Mouse (Mus musculus) midbrain, embryonic 16.5 days (tissue): ENCODE measurements around the gene Pum1. TPM values are rescaled to one million over a fixed set of nuclear protein-coding genes. Genes with fewer than 3 reads are reported as not detected.

ENCODE experiments used
- ATAC-seq: fragments of 200-750 bp; cut with Nextera tagmentation; 2 replicates; pipeline ENCODE4 v1.8.0; 2017; ENCODE audit warnings: moderate TSS enrichment
- H3K27ac ChIP-seq: fragments of 300-500 bp; sonication (generic); 2 replicates; pipeline ENCODE4 v1.5.1; 2014; ENCODE audit warnings: mild to moderate bottlenecking, low read length, mixed read lengths
- H3K27me3 ChIP-seq: fragments of 300-500 bp; sonication (generic); 2 replicates; pipeline ENCODE4 v1.6.1; 2014; ENCODE audit warnings: low read depth, low read length, mixed read lengths; ENCODE audit not compliant: control insufficient read depth, insufficient read depth
- H3K36me3 ChIP-seq: fragments of 300-500 bp; sonication (generic); 2 replicates; pipeline ENCODE4 v1.6.1; 2014; ENCODE audit warnings: mild to moderate bottlenecking, low read length, moderate library complexity, mixed read lengths; ENCODE audit not compliant: control insufficient read depth, insufficient read depth
- H3K4me1 ChIP-seq: fragments of 300-500 bp; sonication (generic); 2 replicates; pipeline ENCODE4 v1.6.1; 2014; ENCODE audit warnings: mild to moderate bottlenecking, low read length, mixed read lengths; ENCODE audit not compliant: control insufficient read depth, insufficient read depth
- H3K4me2 ChIP-seq: fragments of 300-500 bp; sonication (generic); 2 replicates; pipeline ENCODE4 v1.6.1; 2014; ENCODE audit warnings: mild to moderate bottlenecking, low read length, mixed read lengths
- H3K4me3 ChIP-seq: fragments of 300-500 bp; sonication (generic); 2 replicates; pipeline ENCODE4 v1.5.1; 2014; ENCODE audit warnings: low read depth, mild to moderate bottlenecking, low read length, moderate library complexity, mixed read lengths
- H3K9ac ChIP-seq: fragments of 300-500 bp; sonication (generic); 2 replicates; pipeline ENCODE4 v1.6.1; 2014; ENCODE audit warnings: low read depth, low read length, mixed read lengths
- H3K9me3 ChIP-seq: fragments of 300-500 bp; sonication (generic); replicated peaks from 2 replicates; pipeline ENCODE4 v1.6.1; 2014; ENCODE audit warnings: mild to moderate bottlenecking, low read length, mixed read lengths; ENCODE audit not compliant: control insufficient read depth, poor library complexity, severe bottlenecking
- WGBS: fragments of 180-500 bp; shearing (Covaris S2); extraction: QIAGEN DNeasy Blood & Tissue Kit; methylation state at CpG from one replicate; pipeline ENCODE4 v1.1.7; 2014; 5-methylcytosine and 5-hydroxymethylcytosine counted together
- polyA plus RNA-seq: library from polyadenylated mRNA; unstranded; fragments of >200 nt; fragmentation: Nextera tagmentation; extraction: Ambion mirVana; gene quantifications from 2 replicates; pipeline ENCODE4 v1.2.1, GENCODE M21; 2015

Gene Pum1
- polyA plus RNA-seq, 1 experiment from 2014 or later = 99.4 TPM

GRCm38 (mm10) chr4:130735957-130736356 lies 72.8 kb downstream of the Pum1 start:
- 80% methylated on average over 4 of the region's 4 CpGs for WGBS
- Histone ChIP-seq H3K36me3 (no peaks in the 10 kb centered on the region; the same call in 1 of the 2 replicates), H3K9ac (no peak overlapping the region)

GRCm38 (mm10) chr4:130738527-130738926 lies 75.4 kb downstream of the Pum1 start:
- Histone ChIP-seq H3K27me3 (no peaks in the 10 kb centered on the region), H3K4me1 (peaks cover 14% of the 10 kb centered on the region), H3K36me3 (peaks cover 9% of the 10 kb centered on the region; the same call in 1 of the 2 replicates), H3K4me2 (no peak overlapping the region), H3K4me3 (no peak overlapping the region), H3K9ac (no peak overlapping the region), H3K27ac (no peak overlapping the region), H3K9me3 (no peaks in the 10 kb centered on the region)
- peak; percentile 69; the same call in 1 of the 2 replicates for ATAC-seq
- 60% methylated on average over 2 of the region's 2 CpGs for WGBS

More at GRCm38 (mm10) chr4:130735957-130736356, 72.8 kb downstream of the Pum1 start:
- Histone ChIP-seq H3K4me2 (no peak overlapping the region), H3K4me1 (peaks cover 10% of the 10 kb centered on the region), H3K4me3 (no peak overlapping the region), H3K9me3 (no peaks in the 10 kb centered on the region), H3K27ac (no peak overlapping the region), H3K27me3 (no peaks in the 10 kb centered on the region)
- no peak for ATAC-seq

GRCm38 (mm10) chr4:130744058-130744457 lies 80.9 kb downstream of the Pum1 start:
- Histone ChIP-seq H3K9ac (no peak overlapping the region), H3K27me3 (no peaks in the 10 kb centered on the region), H3K4me3 (no peak overlapping the region), H3K4me1 (peaks cover 16% of the 10 kb centered on the region), H3K36me3 (peaks cover 24% of the 10 kb centered on the region), H3K9me3 (no peaks in the 10 kb centered on the region), H3K27ac (peak overlapping the region; percentile 71; the same call in 1 of the 2 replicates), H3K4me2 (no peak overlapping the region)
- 51% methylated on average over 4 of the region's 4 CpGs for WGBS
- no peak for ATAC-seq

GRCm38 (mm10) chr4:130745561-130746306 lies 82.6 kb downstream of the Pum1 start:
- Histone ChIP-seq H3K27ac (no peak overlapping the region), H3K4me1 (peaks cover 16% of the 10 kb centered on the region), H3K4me3 (no peak overlapping the region), H3K9me3 (no peaks in the 10 kb centered on the region), H3K9ac (no peak overlapping the region), H3K27me3 (no peaks in the 10 kb centered on the region), H3K4me2 (no peak overlapping the region), H3K36me3 (peaks cover 33% of the 10 kb centered on the region)
- 82% methylated on average over 5 of the region's 5 CpGs for WGBS
- no peak for ATAC-seq

- Histone ChIP-seq H3K4me2 (no peak overlapping the region), H3K4me1 (peaks cover 4% of the 10 kb centered on the region; the same call in 1 of the 2 replicates), H3K27ac (no peak overlapping the region), H3K36me3 (peaks cover 35% of the 10 kb centered on the region), H3K9ac (no peak overlapping the region), H3K27me3 (no peaks in the 10 kb centered on the region), H3K4me3 (no peak overlapping the region), H3K9me3 (no peaks in the 10 kb centered on the region)
- WGBS = 77% methylated on average over 7 of the region's 7 CpGs
- no peak for ATAC-seq
These were observed 86.4 kb downstream of the Pum1 start for GRCm38 (mm10) chr4:130749566-130749965.

GRCm38 (mm10) chr4:130751966-130752365 lies 88.8 kb downstream of the Pum1 start:
- Histone ChIP-seq H3K9me3 (no peaks in the 10 kb centered on the region), H3K4me3 (no peak overlapping the region), H3K27ac (no peak overlapping the region), H3K27me3 (no peaks in the 10 kb centered on the region), H3K36me3 (peaks cover 36% of the 10 kb centered on the region), H3K9ac (no peak overlapping the region), H3K4me1 (no peaks in the 10 kb centered on the region; the same call in 1 of the 2 replicates), H3K4me2 (no peak overlapping the region)
- 90% methylated on average over 2 of the region's 2 CpGs for WGBS
- no peak for ATAC-seq

GRCm38 (mm10) chr4:130752591-130752990 lies 89.5 kb downstream of the Pum1 start:
- H3K36me3 ChIP-seq = peaks cover 30% of the 10 kb centered on the region
- H3K27ac ChIP-seq = no peak overlapping the region
- H3K4me1 ChIP-seq = no peaks in the 10 kb centered on the region; the same call in 1 of the 2 replicates
- H3K9ac ChIP-seq = no peak overlapping the region
- H3K4me3 ChIP-seq = no peak overlapping the region
- ATAC-seq = no peak
- WGBS = 81% methylated on average over 7 of the region's 7 CpGs
- no peak overlapping the region for H3K4me2 ChIP-seq
- H3K9me3 ChIP-seq = no peaks in the 10 kb centered on the region
- H3K27me3 ChIP-seq = no peaks in the 10 kb centered on the region

GRCm38 (mm10) chr4:130753755-130754154 lies 90.6 kb downstream of the Pum1 start:
- no peak overlapping the region for H3K4me2 ChIP-seq
- H3K9me3 ChIP-seq = no peaks in the 10 kb centered on the region
- peaks cover 26% of the 10 kb centered on the region for H3K36me3 ChIP-seq
- no peak overlapping the region for H3K4me3 ChIP-seq
- H3K27me3 ChIP-seq = no peaks in the 10 kb centered on the region
- no peak for ATAC-seq
- no peak overlapping the region for H3K27ac ChIP-seq
- no peaks in the 10 kb centered on the region; the same call in 1 of the 2 replicates for H3K4me1 ChIP-seq
- WGBS = 75% methylated on average over 5 of the region's 5 CpGs
- H3K9ac ChIP-seq = no peak overlapping the region

- peaks cover 23% of the 10 kb centered on the region for H3K36me3 ChIP-seq
- WGBS = 97% methylated on average over 2 of the region's 2 CpGs
- H3K27me3 ChIP-seq = no peaks in the 10 kb centered on the region
- H3K9me3 ChIP-seq = no peaks in the 10 kb centered on the region
- H3K9ac ChIP-seq = no peak overlapping the region
- no peaks in the 10 kb centered on the region; the same call in 1 of the 2 replicates for H3K4me1 ChIP-seq
- no peak for ATAC-seq
- H3K4me3 ChIP-seq = no peak overlapping the region
- H3K27ac ChIP-seq = no peak overlapping the region
- H3K4me2 ChIP-seq = no peak overlapping the region
These were observed 91.7 kb downstream of the Pum1 start for GRCm38 (mm10) chr4:130754776-130755175.
